Comparison of ENCODE assay signal across 13 mouse cellular contexts in genomic region chr1:119143808-119144207, GRCm38 (mm10).
DNase-seq lines count a peak whose midpoint lies in the region; ATAC-seq and TF ChIP-seq lines count a peak whose summit lies in the region.
"Had no signal": no experiment of that assay in that cellular context is flagged by ENCODE, and none has a peak within 500 bp of the region (broad histone marks: within the 10 kb centered on the region; RNA-seq: fewer than 3 reads in every experiment).

No protein-coding gene starts in this region.

- H3K4me2 ChIP-seq in hindbrain, embryonic 15.5 days, result no peak overlapping the region
- H3K4me2 ChIP-seq in hindbrain, embryonic 13.5 days, result no peak overlapping the region
- H3K4me2 ChIP-seq in limb, embryonic 12.5 days, result no peak overlapping the region
- H3K4me2 ChIP-seq: liver, embryonic 15.5 days had no signal

- H3K27me3 ChIP-seq in hindbrain, embryonic 15.5 days, result no peaks in the 10 kb centered on the region
- H3K27me3 ChIP-seq in hindbrain, embryonic 13.5 days, result no peaks in the 10 kb centered on the region
- H3K27me3 ChIP-seq in E14TG2a.4 (ENCODE audit: insufficient read depth, low read length), result peaks cover 24% of the 10 kb centered on the region
- no peaks in the 10 kb centered on the region for H3K27me3 ChIP-seq in limb, embryonic 12.5 days
- H3K27me3 ChIP-seq: liver, embryonic 15.5 days had no signal

- 0 out of 2 replicates have a peak, but pooled peaks have one; percentile 27 for ATAC-seq in hindbrain, embryonic 15.5 days (ENCODE audit: low FRiP score, low read depth)
- ATAC-seq in hindbrain, embryonic 13.5 days (ENCODE audit: low FRiP score), result no peak
- no peak for ATAC-seq in limb, embryonic 12.5 days (ENCODE audit: insufficient number of reproducible peaks, insufficient read depth, low FRiP score, low TSS enrichment, low read depth)

- H3K9me3 ChIP-seq in hindbrain, embryonic 15.5 days, result no peaks in the 10 kb centered on the region
- no peaks in the 10 kb centered on the region for H3K9me3 ChIP-seq in hindbrain, embryonic 13.5 days
- H3K9me3 ChIP-seq in E14TG2a.4 (ENCODE audit: low read length) (no peaks in the 10 kb centered on the region), ES-E14 (ENCODE audit: control insufficient read depth, insufficient read depth, low read depth, low read length) (no peaks in the 10 kb centered on the region)
- H3K9me3 ChIP-seq in limb, embryonic 12.5 days, result no peaks in the 10 kb centered on the region
- H3K9me3 ChIP-seq: liver, embryonic 15.5 days had no signal

- TF ChIP-seq CTCF in E14TG2a.4 (conservative IDR thresholded peaks at IDR 0.05; ENCODE audit: low read length), result no peak

- 56% methylated on average over 11 of the region's 11 CpGs for WGBS in hindbrain, embryonic 15.5 days
- WGBS in hindbrain, embryonic 13.5 days, result 58% methylated on average over 11 of the region's 11 CpGs
- WGBS in limb, embryonic 12.5 days, result 15% methylated on average over 11 of the region's 11 CpGs

- H3K4me3 ChIP-seq in hindbrain, embryonic 15.5 days, result no peak overlapping the region
- no peak overlapping the region for H3K4me3 ChIP-seq in hindbrain, embryonic 13.5 days
- H3K4me3 ChIP-seq in E14TG2a.4 (replicated peaks; ENCODE audit: low read length) (peak overlapping the region; percentile 68), ES-E14 (ENCODE audit: insufficient read depth in 1 of 2, low read depth in 1 of 2, low read length in 2 of 2, poor library complexity in 1 of 2, severe bottlenecking in 1 of 2) (peak overlapping the region; percentile 10 to 49)
- H3K4me3 ChIP-seq in limb, embryonic 12.5 days (replicated peaks), result no peak overlapping the region
- H3K4me3 ChIP-seq: heart, adult 2 months; liver, embryonic 15.5 days had no signal

- no peak overlapping the region for H3K27ac ChIP-seq in hindbrain, embryonic 15.5 days (replicated peaks)
- no peak overlapping the region for H3K27ac ChIP-seq in hindbrain, embryonic 13.5 days
- H3K27ac ChIP-seq in ES-E14 (ENCODE audit: insufficient read depth, low read depth, low read length, poor library complexity, severe bottlenecking), result no peak overlapping the region
- 0 out of 2 replicates have a peak overlapping the region, but pooled peaks have one; percentile 47 for H3K27ac ChIP-seq in limb, embryonic 12.5 days
- H3K27ac ChIP-seq: heart, adult 2 months; liver, embryonic 15.5 days had no signal

- in situ Hi-C loops in ES-E14 (cut with MboI; ENCODE audit: low sequenced_read_pairs in 2 of 2, unreplicated experiment in 2 of 2), result no loop called here

- no peak for DNase-seq in ES-E14 (ENCODE audit: low read depth, low spot score)
- DNase-seq in lung, postnatal 4 days, result no peak
- DNase-seq in layer of hippocampus, postnatal 36 days, result no peak
- DNase-seq: forebrain, postnatal 0 days; heart, adult 2 months; kidney, postnatal 10 days; lung, postnatal 10 days; thymus, adult 18-20 months had no signal

- H3K4me1 ChIP-seq in hindbrain, embryonic 15.5 days (replicated peaks), result no peaks in the 10 kb centered on the region
- no peaks in the 10 kb centered on the region for H3K4me1 ChIP-seq in hindbrain, embryonic 13.5 days (replicated peaks)
- H3K4me1 ChIP-seq in E14TG2a.4 (replicated peaks; ENCODE audit: low read depth, low read length) (peaks cover 46% of the 10 kb centered on the region), ES-E14 (ENCODE audit: control insufficient read depth in 2 of 2, insufficient read depth in 2 of 2, low read length in 2 of 2, poor library complexity in 1 of 2) (peaks cover 3 to 7% of the 10 kb centered on the region in 2 experiments; a peak in 3 of 4 replicates)
- H3K4me1 ChIP-seq in limb, embryonic 12.5 days (replicated peaks), result no peaks in the 10 kb centered on the region; the same call in 1 of the 2 replicates
- H3K4me1 ChIP-seq: liver, embryonic 15.5 days had no signal

- H3K36me3 ChIP-seq in hindbrain, embryonic 15.5 days, result no peaks in the 10 kb centered on the region
- no peaks in the 10 kb centered on the region for H3K36me3 ChIP-seq in hindbrain, embryonic 13.5 days
- H3K36me3 ChIP-seq in E14TG2a.4 (ENCODE audit: insufficient read depth, low read length) (no peaks in the 10 kb centered on the region), ES-E14 (ENCODE audit: control insufficient read depth, insufficient read depth, low read length, poor library complexity, severe bottlenecking) (no peaks in the 10 kb centered on the region)
- no peaks in the 10 kb centered on the region for H3K36me3 ChIP-seq in limb, embryonic 12.5 days
- H3K36me3 ChIP-seq: liver, embryonic 15.5 days had no signal

- H3K9ac ChIP-seq in hindbrain, embryonic 15.5 days, result no peak overlapping the region
- no peak overlapping the region for H3K9ac ChIP-seq in hindbrain, embryonic 13.5 days
- H3K9ac ChIP-seq in ES-E14 (ENCODE audit: insufficient read depth, low read depth, low read length, poor library complexity, severe bottlenecking), result no peak overlapping the region
- no peak overlapping the region for H3K9ac ChIP-seq in limb, embryonic 12.5 days (replicated peaks)
- H3K9ac ChIP-seq: forebrain, postnatal 0 days; liver, embryonic 15.5 days had no signal

TF ChIP-seq in ES-E14, 5 proteins besides CTCF, POLR2A, EP300 and RAD21:
- TF ChIP-seq HCFC1 (IDR thresholded peaks at IDR 0.05; ENCODE audit: borderline replicate concordance, insufficient read depth, low read length) (no peak), MAFK (IDR thresholded peaks at IDR 0.05; ENCODE audit: insufficient read depth, low read depth, low read length) (no peak), CHD2 (IDR thresholded peaks at IDR 0.05; ENCODE audit: low read depth, low read length) (no peak), ZC3H11A (IDR thresholded peaks at IDR 0.05; ENCODE audit: borderline replicate concordance, low read depth, low read length) (no peak), ZNF384 (IDR thresholded peaks at IDR 0.05; ENCODE audit: low read depth, low read length) (no peak)

Comparison
In these comparisons a context has a peak if more than half of its experiments do, and no peak if none do; other contexts are left out.
1. H3K4me3 ChIP-seq: peak in E14TG2a.4 (single experiment) and ES-E14 (2 of 2); none in hindbrain, embryonic 15.5 days (single experiment), hindbrain, embryonic 13.5 days (single experiment) and limb, embryonic 12.5 days (single experiment).